Mouse (Mus musculus): ENCODE results near the gene Gm14525. TPM values are rescaled to one million over a fixed set of nuclear protein-coding genes. Genes with fewer than 3 reads are reported as not detected.
"Not testable (repeated sequence)": the region's sequence is repeated elsewhere in the genome, so short reads cannot be mapped to it uniquely, and the experiment has no call there.

The Gm14525 gene
- total RNA-seq (2021), result not detected

GRCm38 (mm10) chrX:26702538-26702937, at the start of gene Gm14525:
Gm14525 (minus strand) TSS chrX:26702638.
- DNase-seq (ENCODE audit: extremely low spot score in 1 of 2, low spot score in 2 of 2); intact Hi-C loops (cut with DNase I): not testable (repeated sequence)

Other genes with a start within 250 kb of the Gm14525 start
- not detected for gene Slx, start 157.1 kb downstream of the Gm14525 start, total RNA-seq (2021)
- not detected for gene Gm6121, start 233.1 kb upstream of the Gm14525 start, total RNA-seq (2021)